Mouse (Mus musculus) forelimb bud, embryonic 11.5 days (tissue): ENCODE results near the gene Edem2.
A peak's percentile ranks its signal among the peaks of the same experiment; 100 is the strongest.

Experiments
- DNase-seq: peaks from one replicate; pipeline ENCODE4 v3.0.0-alpha.2; 2012; ENCODE audit warnings: low read depth, low spot score

The Edem2 gene

GRCm38 (mm10) chr2:155687746-155688145, 41.5 kb downstream of the Edem2 start:
- no peak for DNase-seq

- DNase-seq = no peak
Observed at GRCm38 (mm10) chr2:155686572-155686971, 42.7 kb downstream of the Edem2 start.

- no peak for DNase-seq
Observed at GRCm38 (mm10) chr2:155683821-155684220, 45.5 kb downstream of the Edem2 start.

- DNase-seq = no peak
Observed at GRCm38 (mm10) chr2:155683137-155683536, 46.1 kb downstream of the Edem2 start.

- DNase-seq = no peak
Observed at GRCm38 (mm10) chr2:155681874-155682273, 47.4 kb downstream of the Edem2 start.

GRCm38 (mm10) chr2:155681194-155681593, 48.1 kb downstream of the Edem2 start:
- DNase-seq = no peak

GRCm38 (mm10) chr2:155680591-155680990, 48.7 kb downstream of the Edem2 start:
- DNase-seq = no peak

- DNase-seq = no peak
Observed at GRCm38 (mm10) chr2:155679586-155680110, 49.6 kb downstream of the Edem2 start.

- no peak for DNase-seq
Observed at GRCm38 (mm10) chr2:155675118-155675517, 54.2 kb downstream of the Edem2 start.

- peak; percentile 56 for DNase-seq
Observed at GRCm38 (mm10) chr2:155673546-155673945, 55.7 kb downstream of the Edem2 start.

- no peak for DNase-seq
Observed at GRCm38 (mm10) chr2:155671236-155671635, 58.0 kb downstream of the Edem2 start.

GRCm38 (mm10) chr2:155668461-155668860, 60.8 kb downstream of the Edem2 start:
- no peak for DNase-seq

GRCm38 (mm10) chr2:155667881-155668280, 61.4 kb downstream of the Edem2 start:
- no peak for DNase-seq

GRCm38 (mm10) chr2:155663910-155664460, 65.3 kb downstream of the Edem2 start:
- DNase-seq = no peak

GRCm38 (mm10) chr2:155663097-155663496, 66.2 kb downstream of the Edem2 start:
- DNase-seq = no peak

GRCm38 (mm10) chr2:155662390-155662789, 66.9 kb downstream of the Edem2 start:
- DNase-seq = no peak

- DNase-seq = no peak
Observed at GRCm38 (mm10) chr2:155655759-155656372, 73.4 kb downstream of the Edem2 start.

GRCm38 (mm10) chr2:155652618-155653017, 76.7 kb downstream of the Edem2 start:
- no peak for DNase-seq
